Mouse (Mus musculus) ES-E14 (cell line): ENCODE data around the gene Timm8b.

ENCODE experiments used
- ZC3H11A ChIP-seq: IDR thresholded peaks from 2 replicates; pipeline ENCODE4 v1.6.1; 2012; ENCODE audit warnings: low read depth, mild to moderate bottlenecking, inconsistent platforms, low read length, borderline replicate concordance
- ZNF384 ChIP-seq: IDR thresholded peaks from 2 replicates; pipeline ENCODE4 v1.6.1; 2012; ENCODE audit warnings: low read depth, low read length, inconsistent platforms

DNA sequence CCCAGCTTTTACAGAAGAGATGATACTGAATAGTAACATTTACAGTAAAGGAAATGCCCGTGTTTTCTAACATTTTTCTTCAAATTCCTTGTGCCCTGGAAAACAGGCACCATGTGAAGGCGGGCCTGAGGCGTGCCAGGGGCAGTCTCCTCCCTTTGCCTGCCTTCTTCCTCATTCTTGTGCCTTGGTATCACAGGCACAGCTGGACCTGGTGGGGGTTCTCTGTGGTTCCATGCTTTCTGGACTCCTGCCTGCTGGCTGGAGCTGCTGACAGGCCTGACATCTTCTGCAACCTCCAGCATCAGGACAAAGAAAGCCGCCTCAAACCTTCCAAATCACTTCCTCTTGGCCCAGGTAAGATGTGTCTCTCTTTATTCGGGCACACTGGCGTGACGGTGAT lies 38.5 kb upstream of the Timm8b start:
- TF ChIP-seq ZNF384 (no peak), ZC3H11A (no peak)
